Mouse (Mus musculus) megakaryocyte, embryonic 14.5 days (primary cell): ENCODE data around the gene Peli1. TPM values are rescaled to one million over a fixed set of nuclear protein-coding genes. Genes with fewer than 3 reads are reported as not detected.
"Not testable (repeated sequence)": the region's sequence is repeated elsewhere in the genome, so short reads cannot be mapped to it uniquely, and the experiment has no call there.

Experiments used
- H3K27me3 ChIP-seq: replicated peaks from 2 replicates; pipeline ENCODE3; 2012; ENCODE audit warnings: inconsistent platforms
- H3K36me3 ChIP-seq: replicated peaks from 2 replicates; pipeline ENCODE3; 2012; ENCODE audit warnings: low read length, inconsistent platforms, mixed read lengths
- H3K4me1 ChIP-seq: 2 replicates; pipeline ENCODE4 v1.6.1; 2012; ENCODE audit warnings: inconsistent platforms
- H3K4me3 ChIP-seq: replicated peaks from 2 replicates; pipeline ENCODE3; 2012; ENCODE audit warnings: moderate library complexity, mild to moderate bottlenecking, inconsistent platforms
- H3K9me3 ChIP-seq: 2 replicates; pipeline ENCODE4 v1.6.1; 2012; ENCODE audit warnings: inconsistent platforms
- FLI1 ChIP-seq: IDR thresholded peaks from 2 replicates; pipeline ENCODE4 v1.6.1; 2012; ENCODE audit warnings: low read length, inconsistent platforms, mixed read lengths
- GATA1 ChIP-seq: IDR thresholded peaks from 3 replicates; pipeline ENCODE4 v1.6.1; 2012; ENCODE audit warnings: mixed read lengths, low read length, inconsistent platforms, borderline replicate concordance
- polyA plus RNA-seq: library from polyadenylated mRNA; stranded (reverse); fragments of >175 nt; gene quantifications from 2 replicates; pipeline ENCODE4 v1.2.3, GENCODE M21; 2012; ENCODE audit warnings: low replicate concordance; ENCODE audit not compliant: insufficient read depth

Peli1 gene
- polyA plus RNA-seq, 1 experiment, result 13.1 TPM

GRCm38 (mm10) chr11:21164312-21164993 is 73.4 kb downstream of the Peli1 start:
- Histone ChIP-seq H3K36me3 (peaks cover 18% of the 10 kb centered on the region), H3K4me3 (no peak overlapping the region), H3K4me1 (peaks cover 44% of the 10 kb centered on the region), H3K27me3 (no peaks in the 10 kb centered on the region), H3K9me3 (peaks cover 10% of the 10 kb centered on the region)
- no peak for TF ChIP-seq GATA1
- no peak for TF ChIP-seq FLI1

GRCm38 (mm10) chr11:21164994-21165560 is 74.0 kb downstream of the Peli1 start:
- H3K9me3 ChIP-seq, result peaks cover 16% of the 10 kb centered on the region
- H3K4me3 ChIP-seq, result no peak overlapping the region
- peaks cover 24% of the 10 kb centered on the region for H3K36me3 ChIP-seq
- TF ChIP-seq FLI1 (no peak), GATA1 (no peak)
- no peaks in the 10 kb centered on the region for H3K27me3 ChIP-seq
- peaks cover 39% of the 10 kb centered on the region for H3K4me1 ChIP-seq

- H3K27me3 ChIP-seq, result no peaks in the 10 kb centered on the region
- peaks cover 38% of the 10 kb centered on the region for H3K4me1 ChIP-seq
- no peak overlapping the region for H3K4me3 ChIP-seq
- peaks cover 22% of the 10 kb centered on the region for H3K9me3 ChIP-seq
- peaks cover 33% of the 10 kb centered on the region for H3K36me3 ChIP-seq
- no peak for TF ChIP-seq GATA1
- no peak for TF ChIP-seq FLI1
Measured at GRCm38 (mm10) chr11:21166495-21167096, 75.5 kb downstream of the Peli1 start.

DNA sequence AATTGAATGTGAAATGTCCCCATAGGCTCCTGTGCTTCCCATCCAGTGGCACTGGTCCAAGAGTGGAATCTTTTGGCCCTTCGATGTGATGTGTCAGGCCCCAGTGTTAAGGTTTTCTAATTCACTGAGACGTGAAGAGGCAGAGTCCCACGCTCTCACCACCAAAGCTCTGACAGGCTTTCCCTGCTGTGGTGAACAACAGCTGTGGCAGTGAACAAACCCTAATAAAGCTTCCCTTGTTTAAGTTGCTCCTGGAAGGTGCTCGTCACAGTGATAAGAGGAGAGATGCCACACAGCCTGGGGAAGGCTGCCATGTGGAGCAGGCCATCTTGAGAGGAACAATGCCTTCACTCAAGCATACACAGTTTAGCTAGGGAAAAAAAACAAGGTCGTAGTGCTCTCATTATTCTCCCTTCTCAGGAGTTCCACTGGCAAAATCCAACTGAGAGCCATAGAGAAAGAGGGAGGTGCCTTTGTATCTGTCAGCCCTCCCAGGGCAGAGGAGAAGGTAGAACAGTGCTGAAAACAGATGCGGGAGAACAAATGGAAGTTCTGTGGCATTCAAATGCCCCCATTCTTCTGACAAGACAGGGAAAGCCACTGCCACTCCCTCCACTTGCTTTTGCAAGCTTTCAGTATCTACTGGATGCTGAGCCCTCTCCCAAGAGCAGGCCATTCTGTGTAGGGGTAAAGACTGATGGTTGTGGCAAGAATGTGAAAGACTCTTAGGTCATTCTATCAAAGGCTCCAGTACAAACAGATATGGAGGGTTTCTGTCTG is 77.9 kb downstream of the Peli1 start:
- H3K4me3 ChIP-seq, result no peak overlapping the region
- TF ChIP-seq FLI1 (no peak), GATA1 (no peak)
- peaks cover 58% of the 10 kb centered on the region for H3K4me1 ChIP-seq
- peaks cover 22% of the 10 kb centered on the region for H3K9me3 ChIP-seq
- H3K27me3 ChIP-seq, result no peaks in the 10 kb centered on the region
- H3K36me3 ChIP-seq, result peaks cover 38% of the 10 kb centered on the region

DNA sequence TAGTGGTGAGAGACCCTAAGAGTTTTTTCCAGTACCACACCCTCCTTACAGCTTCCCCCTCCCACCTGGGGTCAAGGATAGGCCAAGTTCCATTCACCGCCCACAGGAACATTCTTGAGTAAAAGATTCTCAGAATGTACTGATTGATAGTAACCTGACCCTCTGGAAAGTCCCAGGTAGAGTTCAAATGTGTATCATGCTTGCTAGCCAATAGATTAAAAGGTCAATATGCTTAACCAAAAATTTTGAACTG is 78.4 kb downstream of the Peli1 start:
- not testable (repeated sequence) for H3K4me3 ChIP-seq, H3K27me3 ChIP-seq
- Histone ChIP-seq H3K36me3 (peaks cover 36% of the 10 kb centered on the region), H3K9me3 (peaks cover 22% of the 10 kb centered on the region), H3K4me1 (peaks cover 59% of the 10 kb centered on the region)

GRCm38 (mm10) chr11:21172281-21172680 is 81.2 kb downstream of the Peli1 start:
- Histone ChIP-seq H3K27me3 (no peaks in the 10 kb centered on the region), H3K36me3 (peaks cover 30% of the 10 kb centered on the region), H3K9me3 (peaks cover 22% of the 10 kb centered on the region), H3K4me1 (peaks cover 54% of the 10 kb centered on the region), H3K4me3 (no peak overlapping the region)
- TF ChIP-seq GATA1 (no peak), FLI1 (no peak)

DNA sequence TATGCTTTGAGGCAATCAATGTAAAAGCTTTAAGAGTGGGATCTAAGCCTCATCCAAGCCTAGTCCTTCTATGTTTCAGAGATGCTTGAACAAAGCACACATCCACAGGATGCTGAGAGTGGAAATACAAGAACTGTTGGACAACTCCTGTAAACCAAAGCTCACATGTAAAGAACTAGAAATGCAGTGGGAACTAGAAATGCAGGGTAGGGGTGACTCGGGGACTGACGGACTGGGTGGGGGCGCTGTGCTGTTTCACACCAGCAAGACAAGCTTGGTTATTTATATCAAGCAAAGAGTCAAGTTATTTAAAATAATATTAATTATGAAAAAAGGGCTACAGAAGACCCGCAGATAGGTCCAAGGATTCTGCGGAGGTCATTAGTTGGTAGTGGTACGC is 82.8 kb downstream of the Peli1 start:
- Histone ChIP-seq H3K4me3 (no peak overlapping the region), H3K4me1 (peaks cover 68% of the 10 kb centered on the region), H3K9me3 (peaks cover 17% of the 10 kb centered on the region), H3K27me3 (no peaks in the 10 kb centered on the region), H3K36me3 (peaks cover 26% of the 10 kb centered on the region)
- no peak for TF ChIP-seq GATA1
- no peak for TF ChIP-seq FLI1

- Histone ChIP-seq H3K36me3 (peaks cover 21% of the 10 kb centered on the region), H3K9me3 (peaks cover 13% of the 10 kb centered on the region), H3K27me3 (no peaks in the 10 kb centered on the region), H3K4me1 (peaks cover 73% of the 10 kb centered on the region), H3K4me3 (peak overlapping the region; percentile 48)
- no peak for TF ChIP-seq FLI1
- TF ChIP-seq GATA1, result no peak
Measured at GRCm38 (mm10) chr11:21174396-21174795, 83.3 kb downstream of the Peli1 start.

GRCm38 (mm10) chr11:21175063-21175462 is 84.0 kb downstream of the Peli1 start:
- Histone ChIP-seq H3K36me3 (peaks cover 14% of the 10 kb centered on the region), H3K4me1 (peaks cover 79% of the 10 kb centered on the region), H3K9me3 (peaks cover 6% of the 10 kb centered on the region), H3K27me3 (no peaks in the 10 kb centered on the region), H3K4me3 (no peak overlapping the region)
- no peak for TF ChIP-seq GATA1
- no peak for TF ChIP-seq FLI1

DNA sequence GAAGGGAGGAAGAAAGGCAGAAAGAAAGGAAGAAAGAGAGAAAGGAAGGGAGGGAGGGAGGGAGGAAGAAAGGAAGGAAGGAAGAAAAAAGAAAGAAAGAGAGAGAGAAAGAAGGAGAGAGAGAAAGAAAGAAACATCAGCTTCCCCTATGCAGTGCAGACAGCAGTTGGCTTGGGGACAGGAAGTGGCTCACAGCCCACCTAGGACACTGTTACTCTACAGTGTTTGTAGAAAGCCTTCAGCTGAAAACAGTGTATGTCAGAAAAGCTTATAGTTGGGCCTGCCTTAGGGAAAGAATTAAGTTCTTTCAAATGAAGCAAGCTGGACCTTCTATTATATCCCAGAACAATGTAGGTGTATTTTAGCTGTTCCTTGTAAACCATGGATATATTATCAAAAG is 85.4 kb downstream of the Peli1 start:
- TF ChIP-seq GATA1 (no peak), FLI1 (no peak)
- peaks cover 90% of the 10 kb centered on the region for H3K4me1 ChIP-seq
- no peaks in the 10 kb centered on the region for H3K27me3 ChIP-seq
- H3K4me3 ChIP-seq, result no peak overlapping the region
- H3K9me3 ChIP-seq, result no peaks in the 10 kb centered on the region
- peaks cover 5% of the 10 kb centered on the region for H3K36me3 ChIP-seq
